Mouse (Mus musculus): ENCODE measurements around the gene Nfia. TPM values are rescaled to one million over a fixed set of nuclear protein-coding genes. Genes with fewer than 3 reads are reported as not detected.

Gene Nfia
- polyA plus RNA-seq, 1 experiment from 2014 or later: 9.9 TPM

GRCm38 (mm10) chr4:98091901-98092472 is 319.5 kb downstream of the Nfia start:
- H3K4me2 ChIP-seq (ENCODE audit: low read depth, low read length): no peak overlapping the region
- peaks cover 20% of the 10 kb centered on the region for H3K4me1 ChIP-seq (ENCODE audit: insufficient read depth)
- peak overlapping the region; percentile 79 for H3K27ac ChIP-seq (ENCODE audit: low read depth)
- no peaks in the 10 kb centered on the region for H3K9me3 ChIP-seq (ENCODE audit: low read length)
- 58% methylated on average over 5 of the region's 5 CpGs for WGBS (ENCODE audit: insufficient replicate concordance)
- H3K27me3 ChIP-seq (ENCODE audit: insufficient read depth, low read length): no peaks in the 10 kb centered on the region
- ATAC-seq: peak; percentile 28
- H3K4me3 ChIP-seq (ENCODE audit: low read depth, low read length): no peak overlapping the region
- no peak overlapping the region for H3K9ac ChIP-seq (replicated peaks)
- no peak for DNase-seq
- no peaks in the 10 kb centered on the region for H3K36me3 ChIP-seq (replicated peaks; ENCODE audit: insufficient read depth, low read length)
- TF ChIP-seq EP300 (IDR thresholded peaks at IDR 0.05; ENCODE audit: low read depth) (no peak), CTCF (IDR thresholded peaks at IDR 0.05; ENCODE audit: low read depth) (no peak)

- H3K4me2 ChIP-seq (ENCODE audit: low read depth, low read length): peak overlapping the region; percentile 27
- H3K27ac ChIP-seq (ENCODE audit: low read depth): no peak overlapping the region
- no peak for ATAC-seq
- 30% methylated on average over 19 of the region's 19 CpGs for WGBS (ENCODE audit: insufficient replicate concordance)
- H3K9me3 ChIP-seq (ENCODE audit: low read length): no peaks in the 10 kb centered on the region
- H3K9ac ChIP-seq (replicated peaks): no peak overlapping the region
- TF ChIP-seq CTCF (IDR thresholded peaks at IDR 0.05; ENCODE audit: low read depth) (no peak), EP300 (IDR thresholded peaks at IDR 0.05; ENCODE audit: low read depth) (no peak)
- no peaks in the 10 kb centered on the region for H3K27me3 ChIP-seq (ENCODE audit: insufficient read depth, low read length)
- H3K36me3 ChIP-seq (replicated peaks; ENCODE audit: insufficient read depth, low read length): no peaks in the 10 kb centered on the region
- H3K4me1 ChIP-seq (ENCODE audit: insufficient read depth): peaks cover 27% of the 10 kb centered on the region
- peak; percentile 62 for DNase-seq
- H3K4me3 ChIP-seq (ENCODE audit: low read depth, low read length): no peak overlapping the region
Measured at GRCm38 (mm10) chr4:98094112-98094805, 321.7 kb downstream of the Nfia start.

GRCm38 (mm10) chr4:98095060-98095459 is 322.5 kb downstream of the Nfia start:
- TF ChIP-seq CTCF (IDR thresholded peaks at IDR 0.05; ENCODE audit: low read depth): no peak
- TF ChIP-seq EP300 (IDR thresholded peaks at IDR 0.05; ENCODE audit: low read depth): no peak
- no peaks in the 10 kb centered on the region for H3K36me3 ChIP-seq (replicated peaks; ENCODE audit: insufficient read depth, low read length)
- no peaks in the 10 kb centered on the region for H3K9me3 ChIP-seq (ENCODE audit: low read length)
- H3K4me1 ChIP-seq (ENCODE audit: insufficient read depth): peaks cover 27% of the 10 kb centered on the region
- DNase-seq: no peak
- no peak overlapping the region for H3K9ac ChIP-seq (replicated peaks)
- no peak overlapping the region for H3K4me2 ChIP-seq (ENCODE audit: low read depth, low read length)
- ATAC-seq: no peak
- whole genome bisulfite sequencing (ENCODE audit: insufficient replicate concordance): 71% methylated on average over 2 of the region's 2 CpGs
- H3K27me3 ChIP-seq (ENCODE audit: insufficient read depth, low read length): no peaks in the 10 kb centered on the region
- H3K27ac ChIP-seq (ENCODE audit: low read depth): no peak overlapping the region
- no peak overlapping the region for H3K4me3 ChIP-seq (ENCODE audit: low read depth, low read length)

GRCm38 (mm10) chr4:98097013-98097566 is 324.6 kb downstream of the Nfia start:
- H3K4me3 ChIP-seq (ENCODE audit: low read depth, low read length): no peak overlapping the region
- H3K4me2 ChIP-seq (ENCODE audit: low read depth, low read length): no peak overlapping the region
- DNase-seq: no peak
- WGBS (ENCODE audit: insufficient replicate concordance): 57% methylated on average over 4 of the region's 4 CpGs
- ATAC-seq: no peak
- peaks cover 26% of the 10 kb centered on the region for H3K4me1 ChIP-seq (ENCODE audit: insufficient read depth)
- H3K27ac ChIP-seq (ENCODE audit: low read depth): no peak overlapping the region
- H3K9ac ChIP-seq (replicated peaks): no peak overlapping the region
- H3K27me3 ChIP-seq (ENCODE audit: insufficient read depth, low read length): no peaks in the 10 kb centered on the region
- H3K9me3 ChIP-seq (ENCODE audit: low read length): no peaks in the 10 kb centered on the region
- TF ChIP-seq EP300 (IDR thresholded peaks at IDR 0.05; ENCODE audit: low read depth) (no peak), CTCF (IDR thresholded peaks at IDR 0.05; ENCODE audit: low read depth) (no peak)
- H3K36me3 ChIP-seq (replicated peaks; ENCODE audit: insufficient read depth, low read length): no peaks in the 10 kb centered on the region

GRCm38 (mm10) chr4:98098663-98099062 is 326.1 kb downstream of the Nfia start:
- peaks cover 33% of the 10 kb centered on the region for H3K4me1 ChIP-seq (ENCODE audit: insufficient read depth)
- ATAC-seq: peak; percentile 90
- DNase-seq: no peak

GRCm38 (mm10) chr4:98099433-98099832 is 326.9 kb downstream of the Nfia start:
- no peak overlapping the region for H3K4me3 ChIP-seq (ENCODE audit: low read depth, low read length)
- H3K9ac ChIP-seq (replicated peaks): no peak overlapping the region
- no peaks in the 10 kb centered on the region for H3K27me3 ChIP-seq (ENCODE audit: insufficient read depth, low read length)
- 78% methylated on average over 5 of the region's 5 CpGs for WGBS (ENCODE audit: insufficient replicate concordance)
- no peak overlapping the region for H3K4me2 ChIP-seq (ENCODE audit: low read depth, low read length)
- ATAC-seq: no peak
- peaks cover 36% of the 10 kb centered on the region for H3K4me1 ChIP-seq (ENCODE audit: insufficient read depth)
- no peak for DNase-seq
- no peak overlapping the region for H3K27ac ChIP-seq (ENCODE audit: low read depth)
- no peak for TF ChIP-seq EP300 (IDR thresholded peaks at IDR 0.05; ENCODE audit: low read depth)
- no peaks in the 10 kb centered on the region for H3K9me3 ChIP-seq (ENCODE audit: low read length)
- H3K36me3 ChIP-seq (replicated peaks; ENCODE audit: insufficient read depth, low read length): no peaks in the 10 kb centered on the region

More at GRCm38 (mm10) chr4:98098663-98099062, 326.1 kb downstream of the Nfia start:
- H3K9me3 ChIP-seq (ENCODE audit: low read length): no peaks in the 10 kb centered on the region
- H3K4me2 ChIP-seq (ENCODE audit: low read depth, low read length): no peak overlapping the region; the same call in 1 of the 2 replicates
- no peak overlapping the region for H3K4me3 ChIP-seq (ENCODE audit: low read depth, low read length)
- no peaks in the 10 kb centered on the region for H3K27me3 ChIP-seq (ENCODE audit: insufficient read depth, low read length)
- no peak overlapping the region for H3K27ac ChIP-seq (ENCODE audit: low read depth)
- no peaks in the 10 kb centered on the region for H3K36me3 ChIP-seq (replicated peaks; ENCODE audit: insufficient read depth, low read length)
- H3K9ac ChIP-seq (replicated peaks): no peak overlapping the region
- WGBS (ENCODE audit: insufficient replicate concordance): 25% methylated on average over 1 of the region's 1 CpGs
- TF ChIP-seq CTCF (IDR thresholded peaks at IDR 0.05; ENCODE audit: low read depth): no peak
- peak; percentile 87 for TF ChIP-seq EP300 (IDR thresholded peaks at IDR 0.05; ENCODE audit: low read depth)
